ENCODE assay signal across 11 mouse cellular contexts in the genomic region with DNA sequence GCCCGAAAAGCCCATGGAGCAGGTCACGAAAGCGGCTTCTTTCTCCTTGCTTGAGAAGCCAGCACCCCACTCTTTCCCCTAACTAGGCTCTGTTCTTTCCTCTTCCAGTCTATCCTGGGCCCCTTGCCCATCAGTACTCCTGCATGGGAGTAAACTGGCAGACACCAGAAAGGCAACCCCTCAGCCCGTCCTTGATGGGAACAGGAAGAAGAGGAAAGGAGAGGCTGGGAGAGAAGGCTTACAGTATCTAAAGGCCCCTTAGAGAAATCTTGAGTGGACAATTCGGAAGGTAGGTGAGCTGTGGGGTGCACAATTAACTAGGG. TPM values are rescaled to one million over a fixed set of nuclear protein-coding genes. Genes with fewer than 3 reads are reported as not detected.
A peak's percentile ranks its signal among the peaks of the same experiment; 100 is the strongest.
DNase-seq lines count a peak whose midpoint lies in the region; ATAC-seq and TF ChIP-seq lines count a peak whose summit lies in the region.
"Had no signal": no experiment of that assay in that cellular context is flagged by ENCODE, and none has a peak within 500 bp of the region (broad histone marks: within the 10 kb centered on the region; RNA-seq: fewer than 3 reads in every experiment).

No protein-coding gene starts in this region.

- no peak for TF ChIP-seq CTCF in testis, adult 2 months (IDR thresholded peaks at IDR 0.05; ENCODE audit: control insufficient read depth, insufficient read depth, insufficient replicate concordance, low read depth, low read length)

- no peak overlapping the region; the same call in 1 of the 2 replicates for H3K4me3 ChIP-seq in intestine, embryonic 14.5 days (ENCODE audit: low read depth, low read length)
- H3K4me3 ChIP-seq in intestine, embryonic 16.5 days (ENCODE audit: low read length), result no peak overlapping the region; the same call in 1 of the 2 replicates
- H3K4me3 ChIP-seq in testis, adult 2 months (ENCODE audit: control insufficient read depth, low read depth, low read length), result peak overlapping the region; percentile 76
- no peak overlapping the region; the same call in 1 of the 2 replicates for H3K4me3 ChIP-seq in hindbrain, embryonic 16.5 days (ENCODE audit: low read length)

- peaks cover 31% of the 10 kb centered on the region for H3K4me1 ChIP-seq in intestine, embryonic 14.5 days (replicated peaks; ENCODE audit: control insufficient read depth, insufficient read depth, low read length)
- H3K4me1 ChIP-seq in intestine, embryonic 16.5 days (ENCODE audit: control insufficient read depth, insufficient read depth, low read length), result peaks cover 31% of the 10 kb centered on the region
- peaks cover 20% of the 10 kb centered on the region for H3K4me1 ChIP-seq in testis, adult 2 months (ENCODE audit: control insufficient read depth, insufficient read depth, low read length)
- peaks cover 38% of the 10 kb centered on the region for H3K4me1 ChIP-seq in hindbrain, embryonic 16.5 days (ENCODE audit: control insufficient read depth, insufficient read depth, low read depth, low read length)

- no peak overlapping the region for H3K9ac ChIP-seq in intestine, embryonic 14.5 days (ENCODE audit: low read length)
- H3K9ac ChIP-seq in intestine, embryonic 16.5 days (ENCODE audit: low read depth, low read length), result no peak overlapping the region
- H3K9ac ChIP-seq in hindbrain, embryonic 16.5 days (ENCODE audit: low read depth, low read length), result peak overlapping the region; percentile 41

- ATAC-seq in intestine, embryonic 14.5 days (replicated peaks; ENCODE audit: low FRiP score, low TSS enrichment, low read depth), result no peak
- no peak for ATAC-seq in intestine, embryonic 16.5 days
- no peak for ATAC-seq in hindbrain, embryonic 16.5 days

- TF ChIP-seq POLR2A in testis, adult 2 months (IDR thresholded peaks at IDR 0.05; ENCODE audit: control insufficient read depth, low read depth, low read length), result no peak

- 27% methylated on average over 5 of the region's 5 CpGs for WGBS in intestine, embryonic 14.5 days
- 27% methylated on average over 5 of the region's 5 CpGs for WGBS in intestine, embryonic 16.5 days
- WGBS in hindbrain, embryonic 16.5 days, result 37% methylated on average over 5 of the region's 5 CpGs

- H3K27me3 ChIP-seq in intestine, embryonic 14.5 days (replicated peaks; ENCODE audit: control insufficient read depth, insufficient read depth, low read length), result peaks cover 80% of the 10 kb centered on the region
- peaks cover 62% of the 10 kb centered on the region for H3K27me3 ChIP-seq in intestine, embryonic 16.5 days (replicated peaks; ENCODE audit: control insufficient read depth, insufficient read depth, low read length)
- H3K27me3 ChIP-seq in testis, adult 2 months (ENCODE audit: control insufficient read depth, insufficient read depth, low read length), result peaks cover 2% of the 10 kb centered on the region
- peaks cover 35% of the 10 kb centered on the region for H3K27me3 ChIP-seq in hindbrain, embryonic 16.5 days (replicated peaks; ENCODE audit: control insufficient read depth, insufficient read depth, low read length)

- H3K4me2 ChIP-seq in intestine, embryonic 14.5 days (ENCODE audit: low read length), result no peak overlapping the region; the same call in 1 of the 2 replicates
- no peak overlapping the region for H3K4me2 ChIP-seq in intestine, embryonic 16.5 days (ENCODE audit: low read depth, low read length)
- H3K4me2 ChIP-seq in hindbrain, embryonic 16.5 days (ENCODE audit: low read length), result peak overlapping the region; percentile 39

- H3K9me3 ChIP-seq in intestine, embryonic 14.5 days (ENCODE audit: control insufficient read depth, low read length), result no peaks in the 10 kb centered on the region
- H3K9me3 ChIP-seq in intestine, embryonic 16.5 days (ENCODE audit: control insufficient read depth, low read length), result no peaks in the 10 kb centered on the region
- no peaks in the 10 kb centered on the region for H3K9me3 ChIP-seq in hindbrain, embryonic 16.5 days (ENCODE audit: control insufficient read depth, low read length)

- H3K36me3 ChIP-seq in intestine, embryonic 14.5 days (ENCODE audit: control insufficient read depth, insufficient read depth, low read length), result no peaks in the 10 kb centered on the region
- no peaks in the 10 kb centered on the region for H3K36me3 ChIP-seq in intestine, embryonic 16.5 days (ENCODE audit: control insufficient read depth, insufficient read depth, low read length)
- no peaks in the 10 kb centered on the region for H3K36me3 ChIP-seq in testis, adult 2 months (ENCODE audit: control insufficient read depth, insufficient read depth, low read length)
- peaks cover 10% of the 10 kb centered on the region for H3K36me3 ChIP-seq in hindbrain, embryonic 16.5 days (ENCODE audit: control insufficient read depth, insufficient read depth, low read length)

- H3K27ac ChIP-seq in intestine, embryonic 14.5 days (ENCODE audit: low read depth), result no peak overlapping the region
- no peak overlapping the region for H3K27ac ChIP-seq in intestine, embryonic 16.5 days (ENCODE audit: low read length)
- no peak overlapping the region for H3K27ac ChIP-seq in testis, adult 2 months (ENCODE audit: control insufficient read depth, insufficient read depth, low read depth, low read length)
- no peak overlapping the region for H3K27ac ChIP-seq in hindbrain, embryonic 16.5 days (ENCODE audit: low read depth, low read length)

- DNase-seq in intestine, embryonic 14.5 days (ENCODE audit: low spot score), result peak; percentile 56
- DNase-seq in testis, postnatal 10 days (ENCODE audit: low spot score), result no peak
- no peak for DNase-seq in thymus, postnatal 0 days (ENCODE audit: low spot score)
- no peak for DNase-seq in layer of hippocampus, adult 18-20 months (ENCODE audit: low spot score in 2 of 2)
- DNase-seq: kidney, adult 18-20 months; lung, postnatal 4 days; right cerebral cortex, postnatal 4 days had no signal

RNA-seq across cellular contexts. Expression of gene 4933428G20Rik, which starts 35.1 kb away (rescaled TPM):
- polyA plus RNA-seq in intestine, embryonic 14.5 days (2014; fragmentation: Nextera tagmentation; extraction: Ambion mirVana), result 0.12 TPM in 2 replicates
- 0.18 and 0.45 TPM in 2 replicates for polyA plus RNA-seq in intestine, embryonic 16.5 days (2015; fragmentation: Nextera tagmentation; extraction: Ambion mirVana)
- 24.3 and 28.7 TPM in 2 replicates for polyA plus RNA-seq in testis, adult 2 months (2012; rRNA removed)
- polyA plus RNA-seq in hindbrain, embryonic 16.5 days (2015; fragmentation: Nextera tagmentation; extraction: Ambion mirVana), result 0.85 and 0.87 TPM in 2 replicates
- polyA plus RNA-seq in thymus, postnatal 0 days (2015; fragmentation: Nextera tagmentation; extraction: Ambion mirVana), result 0.09 and 0.12 TPM in 2 replicates
- total RNA-seq in layer of hippocampus, adult 18-20 months (2021), result not detected
- total RNA-seq: gastrocnemius, postnatal 4 days had no signal

RNA-seq across cellular contexts. Expression of gene Srcin1, which starts 40.7 kb away (rescaled TPM):
- 0.16 and 0.30 TPM in 2 replicates for polyA plus RNA-seq in intestine, embryonic 14.5 days (2014; fragmentation: Nextera tagmentation; extraction: Ambion mirVana)
- polyA plus RNA-seq in intestine, embryonic 16.5 days (2015; fragmentation: Nextera tagmentation; extraction: Ambion mirVana), result 0.10 and 0.12 TPM in 2 replicates
- 35.5 and 47.1 TPM in 2 replicates for polyA plus RNA-seq in testis, adult 2 months (2012; rRNA removed)
- 8.0 and 8.9 TPM in 2 replicates for polyA plus RNA-seq in hindbrain, embryonic 16.5 days (2015; fragmentation: Nextera tagmentation; extraction: Ambion mirVana)
- 0.05 and 0.06 TPM in 2 replicates for polyA plus RNA-seq in thymus, postnatal 0 days (2015; fragmentation: Nextera tagmentation; extraction: Ambion mirVana)
- 100 to 1,000 TPM; 218 to 221 TPM for total RNA-seq in layer of hippocampus, adult 18-20 months (2021)

Comparison
In these comparisons a context has a peak if more than half of its experiments do, and no peak if none do; other contexts are left out.
1. RNA of gene 4933428G20Rik, which starts 35.1 kb away (polyA plus RNA-seq): 24.3 to 28.7 TPM in testis, adult 2 months; 0.85 to 0.87 TPM in hindbrain, embryonic 16.5 days, 0.18 to 0.45 TPM in intestine, embryonic 16.5 days, 0.12 TPM in intestine, embryonic 14.5 days and 0.09 to 0.12 TPM in thymus, postnatal 0 days; every median in the first group is over 10 times any median in the second.